Mouse (Mus musculus): ENCODE measurements around the gene Psmb11. TPM values are rescaled to one million over a fixed set of nuclear protein-coding genes. Genes with fewer than 3 reads are reported as not detected.

Gene Psmb11
- total RNA-seq, 2 experiments from 2014 or later, result 0.26 TPM; not detected in 1

GRCm38 (mm10) chr14:54676290-54676689 is 55.1 kb downstream of the Psmb11 start:
- ATAC-seq (replicated peaks; ENCODE audit: low FRiP score, poor library complexity, severe bottlenecking), result no peak

GRCm38 (mm10) chr14:54678657-54679304 is 57.5 kb downstream of the Psmb11 start:
- ATAC-seq (replicated peaks; ENCODE audit: low FRiP score, poor library complexity, severe bottlenecking), result no peak

Other genes with a start within 250 kb of the Psmb11 start
- 2.7 and 7.5 TPM in 2 replicates for gene Slc7a7, start 203.7 kb upstream of the Psmb11 start, total RNA-seq (2015; ENCODE audit: low replicate concordance)
- gene Slc7a7, start 203.7 kb upstream of the Psmb11 start, total RNA-seq (2017; ENCODE audit: low replicate concordance), result 5.6 and 6.0 TPM in 2 replicates
- gene Mrpl52, start 194.5 kb upstream of the Psmb11 start, total RNA-seq (2015; ENCODE audit: low replicate concordance), result 36.8 and 40.3 TPM in 2 replicates
- gene Mrpl52, start 194.5 kb upstream of the Psmb11 start, total RNA-seq (2017; ENCODE audit: low replicate concordance), result 18.0 and 27.6 TPM in 2 replicates
- gene Mmp14, start 189.8 kb upstream of the Psmb11 start, total RNA-seq (2015; ENCODE audit: low replicate concordance), result 0.84 and 3.5 TPM in 2 replicates
- 1.7 and 2.0 TPM in 2 replicates for gene Mmp14, start 189.8 kb upstream of the Psmb11 start, total RNA-seq (2017; ENCODE audit: low replicate concordance)
- 6.7 and 10.9 TPM in 2 replicates for gene Lrp10, start 157.3 kb upstream of the Psmb11 start, total RNA-seq (2015; ENCODE audit: low replicate concordance)
- gene Lrp10, start 157.3 kb upstream of the Psmb11 start, total RNA-seq (2017; ENCODE audit: low replicate concordance), result 12.2 and 13.9 TPM in 2 replicates
- not detected in 2 replicates for gene Rem2, start 145.3 kb upstream of the Psmb11 start, total RNA-seq (2015; ENCODE audit: low replicate concordance)
- not detected in 2 replicates for gene Rem2, start 145.3 kb upstream of the Psmb11 start, total RNA-seq (2017; ENCODE audit: low replicate concordance)
- gene Prmt5, start 103.9 kb upstream of the Psmb11 start, total RNA-seq (2015; ENCODE audit: low replicate concordance), result 6.9 and 12.3 TPM in 2 replicates
- 5.2 and 9.5 TPM in 2 replicates for gene Prmt5, start 103.9 kb upstream of the Psmb11 start, total RNA-seq (2017; ENCODE audit: low replicate concordance)
- gene Haus4, start 66.8 kb upstream of the Psmb11 start, total RNA-seq (2015; ENCODE audit: low replicate concordance), result 13.0 and 30.6 TPM in 2 replicates
- gene Haus4, start 66.8 kb upstream of the Psmb11 start, total RNA-seq (2017; ENCODE audit: low replicate concordance), result 39.4 and 42.9 TPM in 2 replicates
- gene Ajuba, start 43.9 kb upstream of the Psmb11 start, total RNA-seq (2015; ENCODE audit: low replicate concordance), result not detected in 2 replicates
- 0.85 TPM in 1 of 2 replicates, not detected in the other for gene Ajuba, start 43.9 kb upstream of the Psmb11 start, total RNA-seq (2017; ENCODE audit: low replicate concordance)
- 1.3 and 4.4 TPM in 2 replicates for gene 4931414P19Rik, start 15.4 kb upstream of the Psmb11 start, total RNA-seq (2015; ENCODE audit: low replicate concordance)
- 1.0 and 1.4 TPM in 2 replicates for gene 4931414P19Rik, start 15.4 kb upstream of the Psmb11 start, total RNA-seq (2017; ENCODE audit: low replicate concordance)
- 47.7 and 51.0 TPM in 2 replicates for gene Psmb5, start 3.4 kb upstream of the Psmb11 start, total RNA-seq (2015; ENCODE audit: low replicate concordance)
- gene Psmb5, start 3.4 kb upstream of the Psmb11 start, total RNA-seq (2017; ENCODE audit: low replicate concordance), result 12.9 and 18.1 TPM in 2 replicates
- gene Gm17606, start 19.5 kb downstream of the Psmb11 start, total RNA-seq (2015; ENCODE audit: low replicate concordance), result not detected in 2 replicates
- gene Gm17606, start 19.5 kb downstream of the Psmb11 start, total RNA-seq (2017; ENCODE audit: low replicate concordance), result not detected in 2 replicates
- 1.3 and 1.5 TPM in 2 replicates for gene Cdh24, start 19.9 kb downstream of the Psmb11 start, total RNA-seq (2015; ENCODE audit: low replicate concordance)
- gene Cdh24, start 19.9 kb downstream of the Psmb11 start, total RNA-seq (2017; ENCODE audit: low replicate concordance), result 2.4 and 5.0 TPM in 2 replicates
- gene 1700123O20Rik, start 64.8 kb downstream of the Psmb11 start, total RNA-seq (2015; ENCODE audit: low replicate concordance), result 22.7 and 25.5 TPM in 2 replicates
- 18.1 and 25.8 TPM in 2 replicates for gene 1700123O20Rik, start 64.8 kb downstream of the Psmb11 start, total RNA-seq (2017; ENCODE audit: low replicate concordance)
- 173 and 217 TPM in 2 replicates for gene Acin1, start 65.5 kb downstream of the Psmb11 start, total RNA-seq (2015; ENCODE audit: low replicate concordance)
- 369 and 562 TPM in 2 replicates for gene Acin1, start 65.5 kb downstream of the Psmb11 start, total RNA-seq (2017; ENCODE audit: low replicate concordance)
- not detected in 2 replicates for gene Gm29776, start 77.4 kb downstream of the Psmb11 start, total RNA-seq (2015; ENCODE audit: low replicate concordance)
- gene Gm29776, start 77.4 kb downstream of the Psmb11 start, total RNA-seq (2017; ENCODE audit: low replicate concordance), result not detected in 2 replicates
- 22.4 and 29.4 TPM in 2 replicates for gene Cebpe, start 90.7 kb downstream of the Psmb11 start, total RNA-seq (2015; ENCODE audit: low replicate concordance)
- gene Cebpe, start 90.7 kb downstream of the Psmb11 start, total RNA-seq (2017; ENCODE audit: low replicate concordance), result 27.7 and 53.0 TPM in 2 replicates
- gene Slc7a8, start 160.5 kb downstream of the Psmb11 start, total RNA-seq (2015; ENCODE audit: low replicate concordance), result 7.7 and 10.8 TPM in 2 replicates
- gene Slc7a8, start 160.5 kb downstream of the Psmb11 start, total RNA-seq (2017; ENCODE audit: low replicate concordance), result 1.4 and 1.8 TPM in 2 replicates
- not detected in 2 replicates for gene Rnf212b, start 192.7 kb downstream of the Psmb11 start, total RNA-seq (2015; ENCODE audit: low replicate concordance)
- 1.0 TPM in 1 of 2 replicates, not detected in the other for gene Rnf212b, start 192.7 kb downstream of the Psmb11 start, total RNA-seq (2017; ENCODE audit: low replicate concordance)
- 0.63 TPM in 1 of 2 replicates, not detected in the other for gene Homez, start 249.5 kb downstream of the Psmb11 start, total RNA-seq (2015; ENCODE audit: low replicate concordance)
- gene Homez, start 249.5 kb downstream of the Psmb11 start, total RNA-seq (2017; ENCODE audit: low replicate concordance), result 2.5 and 5.6 TPM in 2 replicates